Mouse (Mus musculus) bone marrow, adult 2 months (tissue): ENCODE results near the gene Sall1. TPM values are rescaled to one million over a fixed set of nuclear protein-coding genes. Genes with fewer than 3 reads are reported as not detected.

Source experiments
- H3K27ac ChIP-seq: fragments of 200-500 bp; 2 replicates; pipeline ENCODE4 v1.5.1; 2012; ENCODE audit warnings: low read depth, mild to moderate bottlenecking, control low read depth, inconsistent platforms, low read length; ENCODE audit not compliant: control insufficient read depth, poor library complexity, insufficient read depth
- H3K4me1 ChIP-seq: fragments of 200-500 bp; 2 replicates; pipeline ENCODE4 v1.6.1; 2011; ENCODE audit warnings: low read length; ENCODE audit not compliant: control insufficient read depth, insufficient read depth
- H3K4me3 ChIP-seq: fragments of 200-500 bp; replicated peaks from 2 replicates; pipeline ENCODE3; 2011; ENCODE audit warnings: mild to moderate bottlenecking, low read depth, low read length, control low read depth; ENCODE audit not compliant: control insufficient read depth
- CTCF ChIP-seq: fragments of 200-500 bp; IDR thresholded peaks from 2 replicates; pipeline ENCODE4 v1.5.1; 2011; ENCODE audit warnings: low read length, control low read depth; ENCODE audit not compliant: control insufficient read depth, insufficient read depth
- POLR2A ChIP-seq: fragments of 200-500 bp; IDR thresholded peaks from 2 replicates; pipeline ENCODE4 v1.6.1; 2011; ENCODE audit warnings: low read depth, mild to moderate bottlenecking, control low read depth, low read length, borderline replicate concordance; ENCODE audit not compliant: control insufficient read depth
- WGBS: fragments of 180-500 bp; shearing (Covaris S2); methylation state at CpG from one replicate; pipeline ENCODE4 v1.1.7; 2018; 5-methylcytosine and 5-hydroxymethylcytosine counted together
- polyA plus RNA-seq: library from polyadenylated mRNA; stranded (reverse); fragments of >200 nt; gene quantifications from 2 replicates; pipeline ENCODE4 v1.2.4, GENCODE M21; 2011; ENCODE audit warnings: low replicate concordance; ENCODE audit not compliant: missing spikeins, insufficient read depth, insufficient read length

Sall1 gene
- polyA plus RNA-seq, 1 experiment: 0.95 TPM

- Histone ChIP-seq H3K4me3 (no peak overlapping the region), H3K27ac (no peak overlapping the region), H3K4me1 (no peaks in the 10 kb centered on the region)
- no peak for TF ChIP-seq CTCF
- TF ChIP-seq POLR2A: no peak
- WGBS: 3% methylated on average over 73 of the region's 80 CpGs
These were observed 1.2 kb downstream of the Sall1 start for GRCm38 (mm10) chr8:89042560-89043370.

DNA sequence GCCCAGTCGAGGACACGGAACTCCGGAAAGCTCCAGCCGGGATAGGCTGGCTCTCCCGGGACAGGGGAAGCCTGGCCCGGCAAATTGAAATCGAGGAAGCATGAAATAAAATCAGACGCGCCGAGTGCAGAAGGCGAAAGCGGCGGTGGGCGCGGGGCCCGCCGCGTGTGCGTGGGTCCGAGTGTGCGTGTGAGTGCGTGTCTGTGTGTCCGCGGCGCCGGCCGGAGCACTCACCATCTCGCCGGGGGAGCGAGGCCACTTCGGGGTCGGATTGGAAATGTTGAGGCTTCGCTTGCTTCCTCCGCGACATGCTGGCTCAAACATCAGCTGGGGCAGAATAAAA lies 1.9 kb downstream of the Sall1 start:
- Histone ChIP-seq H3K27ac (no peak overlapping the region), H3K4me1 (no peaks in the 10 kb centered on the region), H3K4me3 (no peak overlapping the region)
- TF ChIP-seq POLR2A (no peak), CTCF (no peak)
- WGBS: 2% methylated on average over 35 of the region's 35 CpGs

GRCm38 (mm10) chr8:89041421-89042117 lies 2.4 kb downstream of the Sall1 start:
- Histone ChIP-seq H3K4me3 (no peak overlapping the region), H3K4me1 (no peaks in the 10 kb centered on the region), H3K27ac (no peak overlapping the region)
- 3% methylated on average over 55 of the region's 55 CpGs for WGBS
- TF ChIP-seq CTCF: no peak
- no peak for TF ChIP-seq POLR2A

DNA sequence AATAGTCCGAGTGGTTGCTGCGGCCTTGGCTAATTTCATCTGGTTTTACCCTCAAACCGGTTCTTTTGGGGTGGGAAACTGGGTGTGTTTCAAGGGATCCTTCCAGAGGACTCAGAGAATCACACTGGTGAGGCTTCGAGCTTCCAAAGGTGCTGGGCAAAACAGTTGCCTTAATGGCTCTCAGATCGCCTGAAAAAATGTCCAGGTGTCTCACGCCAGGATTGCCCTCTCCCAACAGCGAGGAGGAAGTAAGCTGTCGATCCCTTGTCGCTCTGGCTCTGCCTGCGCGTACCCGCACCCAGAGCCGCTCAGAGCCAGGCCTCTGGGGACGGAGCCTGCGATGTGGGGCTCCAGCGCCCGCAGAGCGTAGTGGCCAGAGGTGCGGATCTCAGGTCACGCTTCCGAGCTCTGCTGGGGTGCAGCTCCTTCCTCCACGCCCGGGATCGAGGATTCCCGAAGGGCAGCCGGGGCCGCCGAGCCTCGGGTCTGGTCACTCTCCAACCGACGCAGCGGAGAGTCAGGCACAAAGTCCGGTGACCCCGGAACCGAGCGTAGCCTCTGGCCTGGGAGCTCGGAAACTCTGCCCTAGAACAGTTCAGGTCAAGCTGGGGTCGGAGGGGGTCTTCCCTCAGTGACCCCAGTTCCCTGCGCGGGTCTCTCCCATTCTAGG lies 3.1 kb downstream of the Sall1 start:
- no peak overlapping the region for H3K27ac ChIP-seq
- TF ChIP-seq POLR2A: no peak
- no peak for TF ChIP-seq CTCF
- 5% methylated on average over 40 of the region's 40 CpGs for WGBS
- no peak overlapping the region for H3K4me3 ChIP-seq
- H3K4me1 ChIP-seq: no peaks in the 10 kb centered on the region

DNA sequence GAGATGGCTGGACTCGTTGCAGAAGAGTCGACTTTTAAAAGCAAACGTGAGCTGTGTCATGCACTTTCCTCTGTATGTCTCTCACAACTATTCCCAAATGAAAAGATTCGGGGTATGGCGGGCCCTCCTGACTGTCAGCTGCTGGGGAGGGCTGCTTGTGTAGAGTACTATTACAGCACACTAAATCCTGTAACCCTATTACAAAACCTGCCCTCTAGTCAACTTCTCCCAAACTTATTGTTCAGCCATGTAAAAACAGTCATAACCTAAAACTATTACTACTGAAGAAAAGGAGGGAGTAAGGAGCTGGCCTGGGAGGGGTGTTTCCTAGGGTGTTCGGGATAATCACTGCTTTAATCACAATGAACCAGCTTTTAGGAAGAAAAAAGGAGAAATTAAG lies 4.1 kb downstream of the Sall1 start:
- Histone ChIP-seq H3K4me1 (no peaks in the 10 kb centered on the region), H3K4me3 (no peak overlapping the region), H3K27ac (no peak overlapping the region)
- TF ChIP-seq CTCF (no peak), POLR2A (no peak)
- whole genome bisulfite sequencing: 35% methylated on average over 6 of the region's 6 CpGs

DNA sequence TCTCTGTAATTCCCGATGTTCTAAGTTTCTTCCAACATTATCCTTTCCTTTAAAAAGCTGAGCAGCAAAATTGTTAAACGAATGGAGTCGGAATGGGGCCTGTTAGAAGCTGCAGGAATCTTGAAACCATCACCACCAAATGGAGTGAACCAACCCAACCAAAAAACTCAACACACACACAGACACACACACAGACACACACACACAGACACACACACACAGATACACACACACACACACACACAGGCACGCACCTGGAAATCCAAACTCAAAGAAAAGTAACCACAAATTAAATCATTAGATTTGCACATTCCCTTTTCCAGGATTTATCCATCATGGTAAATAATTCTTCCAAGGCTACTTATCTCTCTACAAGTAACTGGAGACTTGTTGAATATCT lies 5.0 kb downstream of the Sall1 start:
- Histone ChIP-seq H3K27ac (no peak overlapping the region), H3K4me3 (no peak overlapping the region), H3K4me1 (no peaks in the 10 kb centered on the region)
- TF ChIP-seq CTCF (no peak), POLR2A (no peak)
- WGBS: 64% methylated on average over 4 of the region's 4 CpGs

DNA sequence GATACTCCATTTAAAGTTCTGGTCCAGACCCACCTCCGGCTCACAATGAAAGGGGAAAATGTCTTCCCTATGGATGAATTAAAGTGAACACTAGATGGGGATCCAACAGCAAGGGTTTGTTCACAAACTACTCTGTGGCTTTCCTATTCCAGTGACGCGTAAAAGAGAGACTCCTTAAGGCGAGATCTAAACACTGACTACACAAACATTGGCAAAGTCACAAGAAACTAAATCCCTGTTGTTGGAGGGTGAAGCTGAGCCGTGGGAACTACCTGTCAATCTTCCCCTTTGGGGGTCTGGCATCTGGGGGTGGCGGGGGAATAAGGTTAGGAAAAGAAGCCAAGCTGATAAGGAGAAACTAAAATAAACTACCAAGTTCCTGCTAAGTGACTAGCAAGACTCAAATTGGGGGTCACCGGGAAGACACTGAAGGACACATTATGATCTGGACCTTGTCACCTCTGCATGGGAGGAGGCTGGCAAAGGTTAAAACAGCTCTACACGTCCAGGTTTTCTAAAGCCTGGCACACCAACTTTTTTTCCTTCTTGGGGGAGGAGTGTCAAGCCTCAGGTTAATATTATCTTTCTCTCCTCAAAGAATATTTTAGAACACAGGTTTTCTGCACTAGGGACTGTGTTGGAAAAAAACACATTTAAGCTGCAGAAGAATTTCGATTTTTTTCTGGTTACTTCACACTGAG lies 6.3 kb downstream of the Sall1 start:
- WGBS: 29% methylated on average over 9 of the region's 9 CpGs
- TF ChIP-seq POLR2A: no peak
- no peak for TF ChIP-seq CTCF
- H3K4me3 ChIP-seq: no peak overlapping the region
- H3K27ac ChIP-seq: no peak overlapping the region
- H3K4me1 ChIP-seq: no peaks in the 10 kb centered on the region

DNA sequence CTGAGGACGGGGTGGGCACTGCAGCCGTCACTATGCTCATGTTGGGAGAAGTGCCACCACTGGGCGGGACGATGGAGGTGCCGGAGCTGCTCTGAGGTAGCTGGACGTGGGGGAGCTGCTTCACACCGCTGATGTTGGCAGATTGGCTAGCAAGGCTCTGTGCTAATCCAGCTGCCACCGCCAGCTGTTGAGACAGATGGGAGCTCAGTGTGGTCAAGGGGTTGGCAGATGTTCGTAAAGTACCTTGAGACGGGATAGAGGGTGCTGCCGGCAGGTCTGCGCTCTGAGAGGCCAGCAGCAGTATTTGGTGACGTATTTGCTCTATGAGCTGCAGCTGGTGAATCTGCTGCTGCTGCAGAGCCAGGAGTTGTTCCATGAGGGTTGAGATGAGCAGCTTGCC lies 11.6 kb downstream of the Sall1 start:
- Histone ChIP-seq H3K27ac (no peak overlapping the region), H3K4me3 (no peak overlapping the region), H3K4me1 (no peaks in the 10 kb centered on the region)
- no peak for TF ChIP-seq POLR2A
- no peak for TF ChIP-seq CTCF
- WGBS: 86% methylated on average over 13 of the region's 13 CpGs
